Mouse (Mus musculus): ENCODE results near the gene Mfsd13b.
"Not testable (repeated sequence)": the region's sequence is repeated elsewhere in the genome, so short reads cannot be mapped to it uniquely, and the experiment has no call there.

Gene Mfsd13b

GRCm38 (mm10) chr7:120982200-120982841 is at the start of gene Mfsd13b, which contains the start of gene Cdr2:
TSS of gene Mfsd13b (plus strand) at chr7:120982509.
TSS of gene Cdr2 (minus strand) at chr7:120982312.
- DNase-seq, result peak; percentile 93 to 98

- no peak for DNase-seq
Observed at GRCm38 (mm10) chr7:120933110-120933509, 49.2 kb upstream of the Mfsd13b start.

GRCm38 (mm10) chr7:120933680-120934195 is 48.6 kb upstream of the Mfsd13b start:
- DNase-seq, result no peak

DNA sequence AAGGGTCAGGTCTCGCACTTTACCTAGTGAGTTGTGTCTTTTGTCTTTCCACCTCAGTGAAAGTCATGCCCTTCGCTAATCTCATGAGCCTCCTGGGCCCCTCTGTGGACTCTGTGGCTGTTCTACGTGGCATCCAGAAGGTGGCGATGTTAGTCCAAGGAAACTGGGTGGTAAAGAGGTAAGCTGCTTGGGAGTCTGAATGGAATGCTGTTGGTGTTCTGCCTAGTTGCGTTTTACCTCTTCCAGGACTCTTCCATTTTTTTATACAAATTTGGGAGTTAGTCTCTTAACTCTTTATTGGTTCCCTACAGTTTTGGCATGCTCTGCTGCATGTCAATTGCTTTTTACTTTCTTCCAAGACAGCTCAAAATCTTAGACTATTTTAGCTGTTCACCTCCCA is 47.6 kb upstream of the Mfsd13b start:
- peak; percentile 68 to 75 for DNase-seq

GRCm38 (mm10) chr7:120936522-120936921 is 45.8 kb upstream of the Mfsd13b start:
- no peak for DNase-seq

- peak; percentile 44 to 57 for DNase-seq
Observed at GRCm38 (mm10) chr7:120938206-120938605, 44.1 kb upstream of the Mfsd13b start.

DNA sequence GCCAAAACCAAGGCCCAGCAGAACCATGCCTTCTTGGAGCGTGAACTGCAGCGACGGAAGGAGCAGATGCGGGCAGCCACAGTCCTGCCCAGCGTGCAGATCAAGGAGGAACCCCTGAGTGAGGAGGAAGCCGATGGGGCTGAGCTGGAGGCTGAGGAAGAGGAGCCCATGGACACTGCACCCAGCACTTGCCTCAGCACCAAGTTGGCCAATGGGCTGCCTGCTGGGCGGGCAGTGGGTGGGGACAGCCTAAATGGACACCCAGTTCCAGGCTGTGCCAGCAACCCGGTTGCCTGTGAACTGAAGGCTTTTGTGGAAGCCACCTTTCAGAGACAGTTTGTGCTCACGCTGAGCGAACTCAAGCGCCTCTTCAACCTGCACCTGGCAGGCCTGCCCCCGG is 42.0 kb upstream of the Mfsd13b start:
- peak; percentile 86 to 91 for DNase-seq

- no peak for DNase-seq
Observed at GRCm38 (mm10) chr7:120941214-120941613, 41.1 kb upstream of the Mfsd13b start.

DNA sequence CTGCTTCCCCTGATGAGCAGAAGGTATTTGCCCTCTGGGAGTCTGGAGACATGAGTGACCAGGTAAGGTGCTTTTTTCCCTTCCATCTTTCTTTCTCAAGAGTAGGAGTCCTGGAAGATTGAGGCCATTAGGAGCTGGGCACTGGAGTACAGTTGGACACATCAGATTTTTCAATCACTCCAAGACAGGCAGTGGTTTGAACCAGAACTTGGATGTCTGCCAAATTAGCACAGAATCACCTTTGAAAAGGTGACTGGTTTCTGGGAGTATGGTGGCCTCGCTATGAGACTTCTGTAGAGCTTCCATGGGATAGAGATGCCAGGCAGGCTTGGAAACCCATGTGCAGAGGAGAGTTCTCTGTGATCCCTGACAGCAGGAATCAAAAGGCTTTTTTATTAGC is 39.8 kb upstream of the Mfsd13b start:
- DNase-seq, result peak in 1 of 2 experiments; percentile 55

GRCm38 (mm10) chr7:120943936-120944509 is 38.3 kb upstream of the Mfsd13b start:
- peak in 1 of 2 experiments; percentile 75 for DNase-seq

- not testable (repeated sequence) for DNase-seq
Observed at GRCm38 (mm10) chr7:120953591-120953990, 28.7 kb upstream of the Mfsd13b start.

GRCm38 (mm10) chr7:120960116-120960515 is 22.2 kb upstream of the Mfsd13b start:
- no peak for DNase-seq

DNA sequence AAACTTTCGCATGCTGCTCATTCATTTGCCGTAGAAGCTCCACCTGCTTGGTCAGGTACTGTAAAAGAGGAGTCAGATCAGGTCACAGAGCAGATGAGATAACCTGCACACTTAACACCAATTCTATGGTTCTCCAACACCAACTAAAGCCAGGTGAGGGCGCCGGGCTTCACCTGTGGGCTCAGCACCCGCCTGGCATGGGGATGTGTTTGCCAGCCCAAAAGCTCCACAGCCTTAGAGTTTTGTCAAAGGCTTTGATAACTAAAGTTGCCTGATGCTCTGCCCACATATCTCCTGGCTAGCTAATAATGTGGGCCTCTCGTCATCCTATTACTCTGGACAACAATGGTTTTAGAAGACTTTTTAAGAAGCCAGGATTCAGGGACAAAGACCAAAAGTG is 21.7 kb upstream of the Mfsd13b start:
- DNase-seq, result peak in 1 of 2 experiments; percentile 69

DNA sequence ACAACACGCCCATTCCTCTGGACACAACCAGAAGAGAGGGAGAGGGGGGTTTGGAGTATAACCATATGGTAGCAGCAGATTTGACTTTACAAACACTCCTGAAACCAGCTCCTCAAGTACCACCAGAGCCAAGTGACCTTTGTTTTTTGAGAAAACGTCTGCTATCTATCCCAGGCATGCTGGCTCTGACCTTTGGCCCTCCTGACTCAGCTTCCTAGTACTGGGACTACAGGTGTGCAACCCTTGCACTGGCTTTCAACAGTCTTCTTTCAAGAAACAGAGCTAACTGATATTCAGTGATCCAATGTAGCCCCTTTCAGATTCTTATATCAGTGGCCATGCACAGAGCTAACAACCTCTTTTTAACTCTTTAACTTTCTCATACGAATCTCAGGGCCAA is 20.4 kb upstream of the Mfsd13b start:
- DNase-seq, result peak; percentile 83 to 91

- no peak for DNase-seq
Observed at GRCm38 (mm10) chr7:120963126-120963525, 19.2 kb upstream of the Mfsd13b start.

DNA sequence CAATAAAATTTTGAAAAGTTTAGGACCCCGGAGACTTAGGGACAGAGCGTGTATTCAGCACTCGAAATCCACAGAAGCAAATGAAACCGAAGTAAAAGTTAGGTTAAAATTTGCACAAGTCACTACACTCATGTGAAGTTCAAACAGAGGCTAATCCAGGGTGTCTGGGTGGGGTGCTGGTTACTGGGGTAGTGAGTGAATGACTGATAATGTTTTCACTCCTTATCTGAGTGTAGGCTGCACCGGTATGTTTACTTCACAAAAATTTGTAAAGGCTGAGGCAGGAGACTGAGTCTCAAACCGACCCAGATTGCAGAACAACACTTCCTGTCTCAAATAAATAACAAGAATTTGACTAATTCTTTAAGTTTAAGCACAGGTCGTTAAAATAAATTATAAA is 13.1 kb upstream of the Mfsd13b start:
- no peak for DNase-seq

GRCm38 (mm10) chr7:120970112-120970511 is 12.2 kb upstream of the Mfsd13b start:
- DNase-seq, result no peak

DNA sequence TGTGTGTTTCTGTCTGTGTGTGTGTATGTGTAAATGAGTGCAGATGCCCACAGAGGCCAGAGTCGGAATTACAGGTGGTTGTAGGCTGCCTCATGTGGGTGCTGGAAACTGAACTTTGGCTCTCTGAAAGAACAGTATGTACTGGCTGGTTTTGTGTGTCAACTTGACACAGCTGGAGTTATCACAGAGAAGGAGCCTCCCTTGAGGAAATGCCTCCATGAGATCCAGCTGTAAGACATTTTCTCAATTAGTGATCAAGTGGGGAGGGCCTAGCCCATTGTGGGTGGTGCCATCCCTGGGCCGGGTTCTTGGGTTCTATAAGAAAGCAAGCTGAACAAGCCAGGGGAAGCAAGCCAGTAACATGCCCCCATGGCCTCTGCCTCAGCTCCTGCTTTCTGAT is 9.8 kb upstream of the Mfsd13b start:
- peak in 1 of 2 experiments; percentile 26 for DNase-seq

- DNase-seq, result no peak
Observed at GRCm38 (mm10) chr7:120974001-120974400, 8.3 kb upstream of the Mfsd13b start.

DNA sequence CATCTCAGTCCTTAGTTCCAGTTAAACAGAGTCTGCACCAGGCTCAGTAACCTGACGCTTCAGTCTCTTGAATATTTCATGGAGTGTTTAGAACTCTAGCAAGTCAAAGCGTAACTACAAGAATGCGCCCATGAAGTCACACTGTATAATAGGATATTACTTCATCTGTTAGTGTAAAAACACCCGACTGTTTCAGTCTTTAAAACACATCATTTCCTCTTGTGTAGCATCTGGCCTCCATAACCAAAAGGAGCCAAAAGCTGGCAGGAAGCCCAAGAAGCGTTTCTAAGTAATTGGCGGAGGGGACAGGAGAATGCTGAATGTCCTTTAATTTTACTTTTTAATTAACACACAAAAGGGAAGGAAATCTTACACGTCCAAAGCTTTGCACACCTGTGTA is 5.2 kb upstream of the Mfsd13b start:
- DNase-seq, result peak; percentile 53 to 65

- DNase-seq, result no peak
Observed at GRCm38 (mm10) chr7:120980041-120980440, 2.3 kb upstream of the Mfsd13b start.

- peak; percentile 53 to 72 for DNase-seq
Observed at GRCm38 (mm10) chr7:120980931-120981924, 1.1 kb upstream of the Mfsd13b start.

DNA sequence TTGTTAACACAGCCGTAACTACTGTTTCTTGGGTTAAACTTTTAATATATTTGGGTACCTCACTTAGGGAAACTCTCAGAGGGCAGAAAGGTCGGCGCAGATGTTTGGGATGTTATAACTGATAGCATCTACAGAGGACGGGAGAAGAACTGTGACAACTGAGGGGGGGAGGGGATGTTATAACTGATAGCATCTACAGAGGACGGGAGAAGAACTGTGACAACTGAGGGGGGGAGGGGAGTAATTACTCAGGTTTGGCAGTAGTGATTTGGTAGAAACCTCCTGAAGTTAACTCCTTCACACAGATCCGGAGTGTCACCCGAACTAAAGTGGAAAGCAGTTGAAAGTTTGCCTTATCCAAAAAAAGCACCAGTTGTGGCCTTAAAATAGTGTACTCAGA is 659 bp downstream of the Mfsd13b start:
- DNase-seq, result no peak
